29 mouse cellular contexts compared by ENCODE assay signal in genomic region chr2:180543675-180544074, GRCm38 (mm10). TPM values are rescaled to one million over a fixed set of nuclear protein-coding genes. Genes with fewer than 3 reads are reported as not detected.
"Had no signal": no experiment of that assay in that cellular context is flagged by ENCODE, and none has a peak within 500 bp of the region (broad histone marks: within the 10 kb centered on the region; RNA-seq: fewer than 3 reads in every experiment).

No protein-coding gene starts in this region.

- H3K9me3 ChIP-seq: heart, embryonic 10.5 days; hindbrain, embryonic 13.5 days; hindbrain, embryonic 15.5 days; kidney, embryonic 15.5 days; limb, embryonic 13.5 days; limb, embryonic 15.5 days; liver, embryonic 13.5 days; liver, embryonic 15.5 days had no signal

- ATAC-seq: hindbrain, postnatal 0 days; intestine, embryonic 16.5 days had no signal

- H3K27ac ChIP-seq: heart, embryonic 10.5 days; hindbrain, embryonic 13.5 days; hindbrain, embryonic 15.5 days; hindbrain, postnatal 0 days; kidney, embryonic 15.5 days; kidney, postnatal 0 days; limb, embryonic 13.5 days; limb, embryonic 15.5 days; liver, embryonic 13.5 days; liver, embryonic 15.5 days had no signal

- H3K4me1 ChIP-seq: heart, embryonic 12.5 days; limb, embryonic 15.5 days; liver, embryonic 13.5 days; liver, embryonic 15.5 days had no signal

- DNase-seq: gastrocnemius, postnatal 14 days; gastrocnemius, postnatal 36 days; heart, adult 18-20 months; heart, postnatal 10 days; heart, postnatal 36 days; kidney, adult 11 months; kidney, adult 2 months; kidney, adult 9 months; kidney, postnatal 14 days; kidney, postnatal 36 days; layer of hippocampus, adult 9-11 months; layer of hippocampus, postnatal 36 days; liver, embryonic 13.5 days had no signal

- H3K4me2 ChIP-seq: heart, embryonic 12.5 days; hindbrain, embryonic 13.5 days; hindbrain, embryonic 15.5 days; kidney, embryonic 15.5 days; limb, embryonic 13.5 days; limb, embryonic 15.5 days; liver, embryonic 13.5 days; liver, embryonic 15.5 days had no signal

- H3K36me3 ChIP-seq: heart, embryonic 10.5 days; heart, embryonic 12.5 days; hindbrain, embryonic 13.5 days; hindbrain, embryonic 15.5 days; kidney, embryonic 15.5 days; limb, embryonic 13.5 days; limb, embryonic 15.5 days; liver, embryonic 13.5 days; liver, embryonic 15.5 days had no signal

- H3K27me3 ChIP-seq: hindbrain, embryonic 13.5 days; hindbrain, embryonic 15.5 days; kidney, embryonic 15.5 days; limb, embryonic 13.5 days; liver, embryonic 13.5 days; liver, embryonic 15.5 days had no signal

- H3K9ac ChIP-seq: heart, embryonic 12.5 days; hindbrain, embryonic 13.5 days; hindbrain, embryonic 15.5 days; kidney, embryonic 15.5 days; limb, embryonic 13.5 days; limb, embryonic 15.5 days; liver, embryonic 13.5 days; liver, embryonic 15.5 days had no signal

- H3K4me3 ChIP-seq: heart, embryonic 10.5 days; heart, embryonic 12.5 days; hindbrain, embryonic 13.5 days; hindbrain, embryonic 15.5 days; kidney, embryonic 15.5 days; limb, embryonic 13.5 days; limb, embryonic 15.5 days; liver, embryonic 13.5 days; liver, embryonic 15.5 days had no signal

RNA-seq across cellular contexts. Expression of gene Ntsr1, which starts 43.9 kb away (rescaled TPM):
- total RNA-seq: gastrocnemius, adult 18-20 months; gastrocnemius, postnatal 14 days; gastrocnemius, postnatal 36 days; heart, adult 18-20 months; heart, adult 8-10 months; heart, postnatal 36 days; hematopoietic stem cell, adult 5-6 weeks; liver, adult 2 months had no signal
- polyA plus RNA-seq: kidney, adult 2 months; limb, embryonic 11.5 days; liver, adult 2 months had no signal

RNA-seq across cellular contexts. Expression of gene Col9a3, which starts 53.9 kb away (rescaled TPM):
- total RNA-seq: liver, adult 2 months had no signal
